Mouse (Mus musculus) cerebellum, adult 2 months (tissue): ENCODE data around the gene Amdhd1.

Experiments used
- CTCF ChIP-seq: fragments of 200-500 bp; IDR thresholded peaks from 2 replicates; pipeline ENCODE4 v1.5.1; 2011; ENCODE audit warnings: low read depth, mild to moderate bottlenecking, control low read depth, low read length, moderate library complexity, borderline replicate concordance; ENCODE audit not compliant: insufficient read depth
- POLR2A ChIP-seq: fragments of 200-500 bp; IDR thresholded peaks from 2 replicates; pipeline ENCODE4 v1.6.1; 2011; ENCODE audit warnings: low read length, control low read depth, borderline replicate concordance; ENCODE audit not compliant: insufficient read depth

GRCm38 (mm10) chr10:93544172-93544571 is 4.3 kb upstream of the Amdhd1 start:
- TF ChIP-seq POLR2A = no peak
- TF ChIP-seq CTCF = no peak
